Mouse (Mus musculus) layer of hippocampus, adult 11-12 months (tissue): ENCODE data around the gene Sh3kbp1.

Experiments
- DNase-seq: peaks from one replicate; pipeline ENCODE4 v3.0.0; 2022; ENCODE audit warnings: low spot score

The Sh3kbp1 gene

DNA sequence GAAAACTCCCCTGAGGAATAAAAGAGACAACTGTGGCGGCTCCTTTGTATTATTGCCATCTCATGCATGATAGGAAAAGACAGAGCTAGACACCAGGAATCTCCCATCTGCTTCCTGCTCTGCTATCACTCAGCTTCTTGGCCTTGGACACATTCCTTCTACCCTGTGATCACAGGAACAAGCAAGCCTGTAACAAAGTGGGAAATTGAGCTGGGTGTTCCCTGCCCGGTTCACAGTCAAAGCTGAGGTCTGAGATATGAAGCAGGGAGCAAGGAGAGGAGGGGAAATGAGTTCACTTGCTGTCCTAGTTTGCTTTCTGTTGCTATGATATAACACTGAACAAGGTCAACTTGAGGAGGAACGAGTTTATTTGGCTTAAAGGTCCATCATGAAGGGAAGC is 301.8 kb downstream of the Sh3kbp1 start:
- DNase-seq: no peak

DNA sequence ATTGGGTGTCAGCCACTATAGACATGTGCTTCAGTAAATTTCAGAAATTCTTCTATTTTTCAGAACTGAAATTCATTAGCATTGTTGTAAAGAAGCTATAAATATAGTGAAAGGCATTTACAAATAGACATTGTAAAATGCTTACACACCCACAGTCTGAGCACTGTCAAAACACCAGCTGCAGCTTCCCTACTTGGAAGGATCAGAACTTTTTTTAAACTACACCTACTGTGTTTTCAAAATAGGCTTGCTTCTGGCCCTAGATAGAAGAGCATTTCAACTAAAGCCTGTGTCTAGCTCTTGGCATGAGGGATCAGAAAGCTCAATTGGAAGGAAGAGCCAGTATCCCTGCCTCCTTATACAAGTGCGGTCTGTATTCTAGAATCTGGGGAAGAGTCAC is 305.0 kb downstream of the Sh3kbp1 start:
- DNase-seq: no peak

DNA sequence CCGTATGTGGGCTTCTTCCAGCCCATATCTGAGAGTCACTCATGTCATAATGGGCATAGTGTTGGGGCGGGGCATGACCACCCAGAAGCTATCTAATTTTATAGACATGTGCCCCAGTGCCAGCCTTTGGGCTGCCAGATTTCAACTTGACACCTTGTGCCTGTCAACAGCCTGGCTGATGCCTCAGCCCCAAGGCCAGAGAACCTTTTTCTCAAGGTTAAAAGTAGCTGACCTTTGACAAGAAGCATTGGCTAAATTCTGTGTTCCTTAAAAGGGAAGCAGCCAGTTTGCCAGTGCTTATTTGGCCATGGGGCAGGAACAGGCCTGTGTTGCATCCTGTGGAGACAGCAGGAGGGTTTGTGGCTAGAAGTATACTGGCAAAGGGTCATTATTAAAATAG is 315.5 kb downstream of the Sh3kbp1 start:
- no peak for DNase-seq

DNA sequence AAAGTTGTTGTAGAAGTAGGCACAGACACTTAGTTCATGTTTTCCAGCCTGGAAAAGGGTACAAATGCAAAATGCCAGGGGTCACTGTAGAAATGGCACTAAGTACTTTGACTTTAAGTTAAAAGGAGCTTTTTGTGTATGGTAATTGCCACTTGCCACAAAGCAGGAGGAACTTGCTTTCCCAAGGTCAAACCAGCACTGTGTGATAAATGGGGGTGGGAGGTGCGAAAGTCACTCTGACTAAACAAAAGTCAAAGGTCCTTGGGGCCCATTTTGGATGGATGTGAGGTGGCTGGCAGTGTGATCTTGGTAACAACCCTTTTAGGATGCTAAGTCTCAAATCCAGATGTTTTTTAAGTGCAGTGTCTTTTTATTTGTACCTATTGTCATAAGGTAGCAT is 316.5 kb downstream of the Sh3kbp1 start:
- DNase-seq: no peak

DNA sequence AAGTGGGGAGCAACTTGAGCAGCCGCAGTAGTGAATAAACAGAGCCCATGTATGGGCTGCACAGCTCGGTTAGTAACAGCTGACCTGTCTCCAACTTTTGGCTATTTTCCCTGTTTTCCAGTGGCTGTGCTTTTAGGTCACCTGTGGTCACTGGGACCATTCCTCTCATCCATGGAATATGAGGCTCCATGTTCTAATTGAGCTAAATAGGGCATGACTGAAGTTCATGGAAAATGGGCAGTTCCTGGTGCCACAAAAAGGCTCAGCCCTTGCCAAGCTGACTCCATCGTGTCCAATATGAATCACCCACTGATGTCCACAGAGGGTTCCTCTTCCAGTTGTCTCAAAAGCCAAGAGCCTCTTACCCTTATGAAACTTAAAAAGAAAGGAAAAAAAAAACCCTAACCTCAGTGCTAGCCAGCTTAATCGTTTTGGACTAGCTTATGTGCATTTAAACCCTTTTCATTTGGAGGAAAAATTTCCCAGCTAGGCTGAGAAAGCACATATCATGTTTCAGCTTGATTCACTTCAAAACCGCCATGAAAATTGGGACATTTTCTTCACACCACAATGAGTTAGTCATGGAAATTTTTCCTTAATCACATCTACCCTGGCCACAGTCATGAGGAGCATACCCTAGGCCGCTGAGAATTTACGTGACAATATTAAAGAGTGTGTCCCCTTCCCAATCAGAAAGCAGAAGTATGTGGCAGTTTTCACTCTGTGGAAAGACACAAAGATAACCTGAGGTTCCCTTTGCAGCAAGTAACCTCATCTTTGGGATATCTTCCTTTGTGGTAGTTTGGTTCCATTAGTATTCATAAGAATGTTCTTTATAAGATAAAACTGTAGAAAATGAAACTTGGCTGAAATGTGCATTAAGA is 326.7 kb downstream of the Sh3kbp1 start:
- DNase-seq: no peak

DNA sequence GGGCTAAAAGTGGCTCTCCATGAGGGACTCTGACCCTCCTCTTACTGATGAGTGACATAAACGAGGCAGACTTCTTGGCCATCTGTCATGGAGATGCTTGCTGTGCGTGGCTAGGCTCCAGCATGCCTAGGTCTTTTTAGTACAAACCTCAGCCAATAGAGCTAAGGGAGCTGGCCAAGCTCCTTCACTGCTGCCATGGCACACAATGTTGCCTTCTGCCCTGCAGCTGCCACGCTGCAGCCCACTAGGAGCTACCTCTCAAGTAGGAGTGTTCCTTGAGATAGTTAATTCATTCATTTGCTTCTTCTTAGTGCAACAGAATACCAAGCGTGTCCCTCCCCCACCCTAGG is 327.3 kb downstream of the Sh3kbp1 start:
- no peak for DNase-seq

DNA sequence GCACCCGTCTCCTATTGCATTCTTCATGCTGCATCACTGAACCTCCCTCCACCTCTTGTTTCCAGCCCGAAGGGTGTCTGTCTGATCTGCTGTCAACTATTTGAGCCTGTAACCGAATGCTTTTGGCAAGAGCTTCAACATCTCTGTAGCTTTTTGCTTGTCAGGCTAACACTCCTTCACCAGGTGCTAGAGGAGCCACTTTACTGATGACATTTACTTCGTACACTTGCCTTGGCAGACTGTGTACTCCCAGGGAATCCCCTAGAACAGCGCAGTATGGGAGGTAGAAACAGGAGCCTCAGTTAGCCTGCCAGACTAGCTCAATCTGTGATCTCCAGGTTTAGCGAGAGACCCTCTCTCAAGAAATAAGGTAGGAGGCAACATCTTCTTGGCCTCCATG is 328.4 kb downstream of the Sh3kbp1 start:
- no peak for DNase-seq

DNA sequence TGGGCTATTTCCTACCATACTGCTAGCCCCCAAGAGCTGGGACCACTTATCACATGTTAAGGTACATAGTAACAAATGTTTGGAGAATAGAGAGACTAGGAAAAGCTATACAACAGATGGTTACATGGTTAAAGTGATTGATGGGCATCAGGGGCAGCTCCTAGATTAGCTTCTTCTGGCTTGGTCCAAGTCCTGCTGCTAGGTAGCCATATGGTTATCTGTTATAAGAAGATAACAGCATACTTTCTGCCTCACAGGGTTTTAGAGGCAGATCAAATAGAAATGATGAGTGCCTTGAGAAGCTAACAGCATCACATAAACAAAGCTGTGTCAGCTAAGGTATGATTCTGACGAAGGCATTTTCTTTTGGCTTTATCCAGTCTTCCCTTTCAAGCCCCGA is 334.3 kb downstream of the Sh3kbp1 start:
- DNase-seq: no peak

DNA sequence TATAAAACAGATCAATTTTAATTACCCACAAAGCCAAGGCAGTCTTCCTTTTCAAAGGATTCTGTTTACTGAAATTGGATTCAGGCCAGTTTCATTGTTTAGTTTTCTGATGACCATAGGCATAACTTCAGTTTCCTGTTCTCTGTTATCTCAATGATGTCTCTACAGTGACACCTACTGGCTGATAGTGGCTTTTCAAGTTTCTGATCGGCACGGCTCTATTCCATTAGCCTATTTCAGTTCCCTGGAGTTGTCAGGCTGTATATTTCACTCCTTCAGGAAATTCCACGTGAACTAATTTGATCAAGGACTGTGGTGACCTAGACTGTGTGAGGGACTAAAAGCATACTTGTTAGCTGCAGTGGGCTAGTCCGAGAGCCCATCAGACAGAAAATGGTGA is 336.2 kb downstream of the Sh3kbp1 start:
- peak; percentile 75 for DNase-seq

DNA sequence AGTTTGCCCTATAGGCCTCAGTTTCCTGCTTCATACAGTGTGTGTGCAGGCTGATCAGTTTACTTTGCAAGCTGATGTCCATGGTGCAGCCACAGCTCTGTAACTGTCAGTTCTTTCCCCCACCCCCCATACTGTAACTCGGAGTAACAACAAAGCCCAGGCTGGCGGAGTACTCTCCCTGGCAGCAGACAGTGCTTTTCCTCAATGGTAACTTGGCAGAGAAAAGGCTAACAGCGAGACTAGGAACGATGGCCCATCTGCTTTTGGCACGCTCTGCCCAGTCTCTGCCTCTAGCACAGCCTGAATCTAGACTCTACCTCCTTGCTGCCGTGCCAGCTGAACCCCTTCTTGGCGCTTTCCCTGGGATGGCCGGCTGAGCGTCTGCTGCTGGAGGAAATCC is 336.9 kb downstream of the Sh3kbp1 start:
- DNase-seq: peak; percentile 49

DNA sequence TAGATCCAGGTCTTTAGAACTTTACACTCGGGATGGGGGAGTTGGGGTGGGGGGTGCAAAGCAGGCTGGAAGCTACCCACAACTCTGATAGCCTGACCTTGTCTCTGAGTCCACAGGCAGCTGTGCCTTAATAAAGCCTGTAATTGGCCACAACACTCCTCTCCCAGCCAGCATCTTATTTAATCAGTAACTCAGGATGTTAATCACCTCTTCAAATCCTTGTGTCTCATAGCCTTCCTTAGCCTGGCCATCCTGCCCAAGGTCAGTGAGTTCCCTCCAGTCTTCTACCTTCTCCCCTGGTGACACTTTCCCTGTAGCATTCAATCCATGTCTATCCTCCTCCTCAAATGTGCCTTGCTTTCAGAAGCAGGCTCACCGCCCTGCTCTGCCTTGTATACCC is 342.0 kb downstream of the Sh3kbp1 start:
- no peak for DNase-seq

DNA sequence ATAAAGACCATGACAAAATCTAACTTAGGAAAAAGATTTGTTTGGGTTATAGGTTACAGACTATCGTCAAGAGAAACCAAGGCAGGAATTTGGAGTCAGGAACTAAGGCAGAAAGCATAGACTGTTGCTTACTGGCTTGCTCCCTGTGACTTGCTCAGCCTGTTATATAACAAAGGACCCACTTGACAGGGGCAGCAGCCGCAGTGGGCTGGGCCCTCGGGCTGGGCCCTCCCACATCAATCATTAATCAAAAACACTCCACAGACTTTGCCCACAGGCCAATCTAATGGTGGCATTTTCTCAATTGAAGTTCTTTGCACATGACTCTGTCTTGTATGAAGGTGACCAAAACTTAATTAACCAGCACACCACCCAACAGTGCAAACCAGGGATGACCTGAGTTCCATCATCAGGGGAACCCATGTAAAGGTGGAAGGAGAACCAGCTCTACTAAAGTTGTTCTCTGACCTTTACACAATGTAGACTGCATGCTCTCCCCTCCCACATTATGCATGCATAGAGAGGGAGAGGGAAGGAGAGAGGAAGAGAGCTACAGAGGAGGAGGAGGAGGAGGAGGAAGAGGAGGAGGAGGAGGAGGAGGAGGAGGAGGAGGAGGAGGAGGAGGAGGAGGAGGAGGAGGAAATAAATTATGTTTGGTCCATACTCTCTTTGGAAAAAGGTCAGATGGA is 344.2 kb downstream of the Sh3kbp1 start:
- no peak for DNase-seq

DNA sequence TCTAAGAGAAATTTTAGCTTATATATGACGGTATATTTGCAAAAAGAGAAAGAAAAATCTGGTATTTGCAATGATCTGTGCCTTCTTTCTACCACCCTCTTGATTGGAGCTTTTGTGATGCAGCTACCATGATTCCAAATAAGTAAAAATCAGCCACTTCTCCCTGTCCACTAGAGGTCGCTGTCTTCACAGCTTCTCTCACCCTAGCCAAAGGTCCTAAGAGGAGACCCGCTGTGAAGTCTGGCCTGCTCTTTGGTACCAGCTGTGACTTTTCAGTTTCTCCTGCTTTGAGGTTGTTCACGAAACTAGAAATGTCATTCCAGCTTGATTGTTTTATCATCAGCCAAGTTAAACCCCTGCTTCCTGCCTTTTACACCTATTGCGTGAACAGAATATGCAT is 346.7 kb downstream of the Sh3kbp1 start:
- DNase-seq: peak; percentile 7

DNA sequence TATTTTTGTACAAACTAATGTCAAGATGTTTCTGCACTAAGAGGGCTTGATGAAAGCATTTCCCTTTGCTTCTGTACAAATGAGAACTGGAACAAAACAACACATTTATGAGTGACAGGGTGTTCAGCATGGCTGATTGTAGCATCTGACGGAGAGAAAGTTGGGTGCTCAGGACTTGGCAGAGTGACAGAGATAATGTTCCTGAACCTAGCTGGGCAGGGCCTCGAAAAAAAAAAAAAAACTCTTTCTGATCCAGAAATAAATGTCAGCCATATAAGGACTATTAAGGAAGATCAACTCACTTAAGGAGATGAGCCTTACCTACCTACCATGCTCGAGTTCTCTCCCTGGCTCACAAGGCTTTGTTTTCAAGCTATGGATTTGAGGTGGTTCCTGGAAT is 349.2 kb downstream of the Sh3kbp1 start:
- no peak for DNase-seq

DNA sequence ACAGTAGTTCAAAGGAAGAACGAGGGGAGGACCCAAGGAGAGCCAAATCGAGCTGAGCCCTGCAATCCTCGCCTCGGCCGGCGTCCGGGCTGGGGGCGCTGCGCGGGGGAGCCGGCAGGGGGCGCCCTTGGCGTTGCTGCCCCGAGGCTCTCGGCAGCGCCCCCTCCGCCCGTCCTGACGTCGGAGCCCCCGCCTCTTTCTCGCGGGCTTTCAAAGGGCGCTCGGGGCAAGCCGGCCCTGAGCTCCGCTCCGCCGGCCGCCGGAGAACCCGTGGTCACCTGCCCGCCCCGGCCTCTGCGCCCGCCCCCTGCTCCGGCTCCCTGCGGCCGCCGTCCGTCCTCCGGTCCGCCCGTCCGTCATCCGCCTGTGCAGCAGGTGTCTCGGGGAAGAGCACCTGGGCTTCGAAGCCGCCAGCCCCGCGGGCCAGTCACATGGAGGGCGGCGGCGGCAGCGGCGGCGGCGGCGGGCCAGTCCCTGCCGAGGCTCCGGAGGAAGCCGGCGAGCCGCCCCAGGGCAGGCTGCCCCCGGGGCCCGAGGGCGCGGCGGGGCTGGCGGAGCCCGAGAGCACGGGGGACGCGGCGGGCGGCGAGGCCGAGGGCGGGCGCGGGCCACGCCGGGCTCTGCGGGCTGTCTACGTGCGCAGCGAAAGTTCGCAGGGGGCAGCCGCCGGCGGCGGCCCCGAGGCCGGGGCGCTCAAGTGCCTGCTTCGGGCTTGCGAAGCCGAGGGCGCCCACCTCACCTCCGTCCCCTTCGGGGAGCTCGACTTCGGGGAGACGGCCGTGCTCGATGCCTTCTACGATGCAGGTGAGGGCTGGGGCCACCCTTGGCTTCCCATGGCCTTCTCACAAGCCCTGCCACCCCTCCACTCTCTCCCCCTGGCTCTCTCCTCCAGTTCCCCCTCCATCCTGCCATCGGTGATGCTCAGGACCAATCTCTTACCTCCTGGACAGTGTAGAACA is 361.2 kb downstream of the Sh3kbp1 start, which contains the start of gene Map3k15:
Gene Map3k15 (plus strand): TSS at position 432 of the 959 bp plus-strand sequence.
- peak; percentile 29 for DNase-seq

DNA sequence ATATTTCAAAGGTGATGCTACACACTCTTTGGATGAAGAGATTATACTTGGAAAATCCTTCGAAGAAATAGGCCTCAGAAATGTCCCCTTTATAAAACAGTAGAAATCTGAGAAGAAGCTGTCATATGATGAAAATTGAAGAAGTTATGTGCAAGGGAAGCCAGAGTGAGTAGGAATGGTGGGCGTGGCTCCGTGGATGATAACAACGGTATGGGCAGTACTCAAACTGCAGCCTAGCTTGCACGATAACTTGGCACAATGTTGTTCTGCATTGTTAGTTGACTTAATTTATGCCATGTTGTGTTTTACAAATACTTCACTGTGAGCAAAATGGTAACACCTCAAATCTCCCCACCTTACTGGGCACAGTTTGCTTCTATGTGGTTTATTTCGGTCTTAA is 368.7 kb downstream of the Sh3kbp1 start:
- no peak for DNase-seq
